Mouse (Mus musculus) midbrain, embryonic 10.5 days (tissue): ENCODE data around the gene B4galt5. TPM values are rescaled to one million over a fixed set of nuclear protein-coding genes. Genes with fewer than 3 reads are reported as not detected.

Experiments
- DNase-seq: peaks from one replicate; pipeline ENCODE4 v3.0.0-alpha.2; 2017; ENCODE audit warnings: low spot score
- H3K27ac ChIP-seq: fragments of 300-500 bp; sonication (generic); replicated peaks from 2 replicates; pipeline ENCODE4 v1.5.1; 2016; ENCODE audit warnings: mild to moderate bottlenecking
- H3K27me3 ChIP-seq: fragments of 300-500 bp; sonication (generic); 2 replicates; pipeline ENCODE4 v1.6.1; 2016; ENCODE audit warnings: low read depth, mild to moderate bottlenecking; ENCODE audit not compliant: poor library complexity, severe bottlenecking
- H3K36me3 ChIP-seq: fragments of 300-500 bp; sonication (generic); 2 replicates; pipeline ENCODE4 v1.6.1; 2016; ENCODE audit warnings: mild to moderate bottlenecking, moderate library complexity
- H3K4me1 ChIP-seq: fragments of 300-500 bp; sonication (generic); 2 replicates; pipeline ENCODE4 v1.6.1; 2016
- H3K4me3 ChIP-seq: fragments of 300-500 bp; sonication (generic); 2 replicates; pipeline ENCODE4 v1.5.1; 2016; ENCODE audit warnings: mild to moderate bottlenecking, moderate library complexity
- H3K9me3 ChIP-seq: fragments of 300-500 bp; sonication (generic); replicated peaks from 2 replicates; pipeline ENCODE4 v1.6.1; 2016; ENCODE audit warnings: mild to moderate bottlenecking
- WGBS: fragments of 180-500 bp; shearing (Covaris S2); methylation state at CpG from one replicate; pipeline ENCODE4 v1.1.7; 2016; 5-methylcytosine and 5-hydroxymethylcytosine counted together
- polyA plus RNA-seq: library from polyadenylated mRNA; unstranded; fragments of >200 nt; fragmentation: Nextera tagmentation; extraction: Ambion mirVana; gene quantifications from 2 replicates; pipeline ENCODE4 v1.2.1, GENCODE M21; 2016

B4galt5 gene
- polyA plus RNA-seq, 1 experiment from 2014 or later, result 9.1 TPM

DNA sequence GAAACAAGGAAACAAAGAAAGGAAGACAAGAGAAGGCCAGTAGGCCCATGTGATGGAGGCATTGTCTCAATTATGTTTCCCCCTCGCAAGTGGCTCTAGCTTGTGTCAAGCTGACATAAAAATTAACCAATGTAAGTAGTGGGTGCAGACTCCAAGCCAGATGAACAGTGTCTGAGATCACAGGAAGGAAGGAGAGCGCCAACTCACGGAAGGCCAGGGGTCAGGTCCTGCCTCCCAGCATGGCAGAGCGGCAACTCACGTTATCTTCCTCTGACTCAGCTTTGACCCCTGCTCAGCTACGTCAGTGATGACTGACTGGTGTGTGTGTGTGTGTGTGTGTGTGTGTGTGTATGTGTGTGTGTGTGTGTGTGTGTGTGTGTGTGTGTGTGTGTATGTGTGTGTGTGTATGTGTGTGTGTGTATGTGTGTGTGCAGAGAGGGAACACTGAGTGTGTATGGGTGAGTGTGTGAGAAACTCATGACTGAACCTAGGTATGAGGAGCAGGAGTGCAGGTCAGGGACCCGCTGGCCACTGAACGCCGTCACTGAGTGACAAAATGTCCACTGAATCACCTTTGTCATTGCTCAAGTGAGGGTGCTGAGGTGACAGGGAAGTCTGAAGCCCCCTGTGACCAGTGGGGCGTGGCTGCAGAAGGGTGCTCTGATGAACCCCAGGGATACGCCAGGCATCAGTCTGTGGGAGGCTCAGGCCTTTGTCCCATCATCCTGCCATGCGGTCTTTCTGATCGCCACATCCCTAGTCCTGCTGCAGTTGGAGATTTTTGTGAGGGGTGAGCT is 55.5 kb downstream of the B4galt5 start:
- 0 out of 2 replicates have a peak overlapping the region, but pooled peaks have one; percentile 42 for H3K27ac ChIP-seq
- no peak overlapping the region for H3K4me3 ChIP-seq
- peaks cover 27% of the 10 kb centered on the region for H3K4me1 ChIP-seq
- no peaks in the 10 kb centered on the region for H3K27me3 ChIP-seq
- 80% methylated on average over 13 of the region's 13 CpGs for WGBS
- no peaks in the 10 kb centered on the region for H3K9me3 ChIP-seq
- no peaks in the 10 kb centered on the region for H3K36me3 ChIP-seq
- DNase-seq, result no peak

DNA sequence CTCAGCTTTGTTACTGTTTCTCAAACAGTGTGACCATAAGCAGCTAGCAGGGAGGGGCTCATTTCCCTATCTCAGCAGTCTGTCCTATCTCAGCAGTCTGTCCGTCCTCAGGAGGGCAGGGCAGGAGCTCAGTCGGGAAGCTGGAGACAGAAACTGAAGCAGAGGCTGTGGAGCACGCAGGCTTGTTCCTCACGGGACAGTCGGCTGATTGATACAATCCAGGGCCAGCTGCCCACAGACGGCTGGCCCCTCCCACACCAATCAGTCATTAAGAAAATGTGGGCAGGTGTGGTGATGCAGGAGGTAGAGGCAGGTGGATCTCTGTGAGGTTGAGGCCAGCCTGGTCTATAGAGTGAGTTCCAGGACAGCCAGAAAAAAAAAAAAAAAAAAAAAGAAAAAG is 56.1 kb downstream of the B4galt5 start:
- Histone ChIP-seq H3K4me1 (peaks cover 26% of the 10 kb centered on the region), H3K27me3 (no peaks in the 10 kb centered on the region), H3K36me3 (no peaks in the 10 kb centered on the region), H3K27ac (0 out of 2 replicates have a peak overlapping the region, but pooled peaks have one; percentile 57), H3K4me3 (no peak overlapping the region), H3K9me3 (no peaks in the 10 kb centered on the region)
- 51% methylated on average over 6 of the region's 6 CpGs for WGBS
- DNase-seq, result no peak

DNA sequence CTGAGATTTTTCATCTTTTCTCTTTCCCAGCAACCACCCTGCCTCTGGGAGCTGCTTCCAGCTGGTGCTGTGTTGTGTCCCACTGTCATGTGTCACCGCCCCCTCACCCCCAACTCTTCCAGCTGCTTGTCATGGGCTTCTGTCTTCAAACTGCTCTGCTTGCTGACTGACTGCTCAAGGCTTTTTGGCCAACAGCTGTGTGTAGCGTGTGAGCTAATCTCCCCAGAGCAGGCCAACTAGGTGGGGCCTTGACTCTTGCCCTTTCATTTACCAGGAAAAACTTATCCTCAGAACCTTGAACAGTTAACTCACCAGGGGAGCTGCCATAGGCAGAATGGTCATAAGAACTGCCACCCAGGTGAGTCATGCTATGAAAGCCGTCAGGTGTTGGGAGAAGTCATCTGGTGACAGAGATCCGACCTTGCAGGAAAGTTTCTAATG is 56.8 kb downstream of the B4galt5 start:
- peak overlapping the region; percentile 59; the same call in 1 of the 2 replicates for H3K27ac ChIP-seq
- 85% methylated on average over 4 of the region's 4 CpGs for WGBS

DNA sequence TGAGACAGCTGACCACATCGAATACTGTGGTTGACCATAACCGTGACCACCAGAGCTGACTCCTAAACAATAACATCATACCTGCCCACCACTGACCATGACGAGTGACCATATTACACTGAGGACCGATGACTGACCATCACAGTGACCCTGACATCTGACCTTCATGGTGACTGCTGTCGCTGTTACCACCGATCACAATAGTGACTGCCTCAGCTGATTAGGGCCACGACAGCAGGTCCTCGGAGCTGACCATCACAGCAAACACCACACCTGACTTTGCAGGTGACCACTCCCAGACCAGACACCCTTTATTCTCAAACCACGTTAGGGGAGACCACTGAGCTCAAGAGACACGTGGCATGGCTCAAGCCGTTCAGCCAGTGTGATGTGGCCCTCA is 57.3 kb downstream of the B4galt5 start:
- peaks cover 26% of the 10 kb centered on the region for H3K4me1 ChIP-seq
- WGBS, result 92% methylated on average over 11 of the region's 11 CpGs
- peak overlapping the region; percentile 59; the same call in 1 of the 2 replicates for H3K27ac ChIP-seq
- DNase-seq, result no peak
- no peaks in the 10 kb centered on the region for H3K9me3 ChIP-seq
- no peaks in the 10 kb centered on the region for H3K36me3 ChIP-seq
- H3K4me3 ChIP-seq, result no peak overlapping the region
- H3K27me3 ChIP-seq, result no peaks in the 10 kb centered on the region

More for the DNA sequence above, 56.8 kb downstream of the B4galt5 start:
- no peaks in the 10 kb centered on the region for H3K36me3 ChIP-seq
- no peaks in the 10 kb centered on the region for H3K27me3 ChIP-seq
- H3K4me1 ChIP-seq, result peaks cover 26% of the 10 kb centered on the region
- DNase-seq, result no peak
- no peak overlapping the region for H3K4me3 ChIP-seq
- H3K9me3 ChIP-seq, result no peaks in the 10 kb centered on the region

DNA sequence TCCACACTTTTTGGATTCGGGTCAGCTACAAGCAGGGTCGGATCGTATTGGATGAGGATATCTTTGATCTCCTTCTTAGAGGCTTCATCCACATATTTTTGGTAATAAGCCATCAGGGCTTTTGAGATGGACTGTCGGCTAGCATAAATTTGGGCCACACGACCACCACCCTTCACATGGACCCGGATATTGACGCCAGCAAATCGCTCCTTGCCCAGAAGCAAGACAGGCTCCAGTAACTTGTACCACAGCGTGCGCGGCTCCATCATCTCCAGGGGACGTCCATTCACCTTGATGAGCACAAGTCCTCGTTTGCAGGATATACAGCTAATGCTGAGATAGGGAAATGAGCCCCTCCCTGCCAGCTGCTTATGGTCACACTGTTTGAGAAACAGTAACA is 67.5 kb downstream of the B4galt5 start:
- H3K4me3 ChIP-seq, result no peak overlapping the region
- DNase-seq, result no peak
- H3K36me3 ChIP-seq, result no peaks in the 10 kb centered on the region
- no peaks in the 10 kb centered on the region for H3K27me3 ChIP-seq
- H3K9me3 ChIP-seq, result no peaks in the 10 kb centered on the region
- 93% methylated on average over 13 of the region's 13 CpGs for WGBS
- peaks cover 11% of the 10 kb centered on the region; the same call in 1 of the 2 replicates for H3K4me1 ChIP-seq
- H3K27ac ChIP-seq, result no peak overlapping the region

DNA sequence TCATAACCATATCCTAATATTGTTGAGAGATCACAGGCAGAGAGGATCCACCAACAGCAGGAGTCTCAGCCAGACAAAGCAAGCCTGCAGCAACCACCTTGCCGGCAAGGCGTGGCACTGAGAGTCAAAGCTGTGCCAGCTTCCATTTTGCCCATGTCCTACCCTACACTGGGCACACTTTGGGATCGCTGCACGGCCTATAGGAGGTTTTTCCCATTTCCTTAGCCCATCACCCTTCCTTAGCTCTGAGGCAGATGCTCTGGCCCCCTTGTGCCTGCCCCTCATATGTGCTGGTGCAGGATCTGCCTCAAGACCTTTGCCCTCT is 68.0 kb downstream of the B4galt5 start:
- no peak overlapping the region for H3K4me3 ChIP-seq
- 82% methylated on average over 4 of the region's 4 CpGs for WGBS

DNA sequence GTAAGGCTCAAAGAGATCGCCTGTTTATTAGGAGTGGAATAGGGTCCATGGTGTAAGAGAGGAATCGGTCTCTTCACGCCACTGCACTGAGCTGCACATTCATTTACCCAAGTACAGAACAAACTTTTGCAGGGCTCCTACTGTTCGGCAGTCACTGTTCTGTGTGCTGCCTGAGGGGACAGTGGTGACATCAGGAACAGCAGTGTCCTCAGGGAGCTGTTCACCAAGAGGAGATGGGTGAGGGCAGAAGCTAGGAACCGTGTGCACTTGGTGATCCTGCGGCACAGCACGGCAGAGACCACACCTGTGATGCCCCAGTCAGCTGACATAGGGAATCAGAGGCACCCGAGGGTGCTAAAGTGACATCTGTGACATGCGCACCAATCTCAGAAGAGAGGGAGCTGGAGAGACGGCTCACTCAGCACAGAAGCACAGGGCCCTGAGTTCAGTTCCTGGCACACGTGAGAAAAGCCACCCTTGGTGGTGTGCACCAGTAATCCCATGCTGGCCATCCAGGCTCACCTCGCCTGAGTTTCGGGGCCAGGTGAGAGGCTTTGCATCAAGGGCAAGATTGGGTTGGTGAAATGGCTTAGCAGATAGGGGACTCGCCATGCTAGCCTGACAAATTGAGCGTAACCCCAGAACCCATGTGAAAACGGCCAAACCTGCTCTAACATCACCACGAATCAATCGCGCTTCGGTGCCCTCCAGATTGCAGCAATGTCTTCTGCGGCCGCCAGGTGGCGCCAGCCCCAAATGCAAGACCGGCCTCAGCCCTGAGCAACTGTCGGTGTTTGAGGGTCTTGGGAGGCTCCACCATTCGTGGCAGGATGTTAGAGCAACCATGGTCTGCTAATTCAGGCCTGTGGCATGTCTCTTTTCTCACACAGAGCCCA is 68.6 kb downstream of the B4galt5 start:
- Histone ChIP-seq H3K9me3 (no peaks in the 10 kb centered on the region), H3K27me3 (no peaks in the 10 kb centered on the region), H3K4me3 (no peak overlapping the region), H3K4me1 (peaks cover 11% of the 10 kb centered on the region; the same call in 1 of the 2 replicates), H3K27ac (no peak overlapping the region; the same call in 1 of the 2 replicates), H3K36me3 (no peaks in the 10 kb centered on the region)
- peak; percentile 86 for DNase-seq
- 48% methylated on average over 26 of the region's 26 CpGs for WGBS

More for the DNA sequence above, 68.0 kb downstream of the B4galt5 start:
- no peaks in the 10 kb centered on the region for H3K36me3 ChIP-seq
- H3K9me3 ChIP-seq, result no peaks in the 10 kb centered on the region
- no peak overlapping the region; the same call in 1 of the 2 replicates for H3K27ac ChIP-seq
- H3K27me3 ChIP-seq, result no peaks in the 10 kb centered on the region
- no peak for DNase-seq
- peaks cover 11% of the 10 kb centered on the region; the same call in 1 of the 2 replicates for H3K4me1 ChIP-seq

DNA sequence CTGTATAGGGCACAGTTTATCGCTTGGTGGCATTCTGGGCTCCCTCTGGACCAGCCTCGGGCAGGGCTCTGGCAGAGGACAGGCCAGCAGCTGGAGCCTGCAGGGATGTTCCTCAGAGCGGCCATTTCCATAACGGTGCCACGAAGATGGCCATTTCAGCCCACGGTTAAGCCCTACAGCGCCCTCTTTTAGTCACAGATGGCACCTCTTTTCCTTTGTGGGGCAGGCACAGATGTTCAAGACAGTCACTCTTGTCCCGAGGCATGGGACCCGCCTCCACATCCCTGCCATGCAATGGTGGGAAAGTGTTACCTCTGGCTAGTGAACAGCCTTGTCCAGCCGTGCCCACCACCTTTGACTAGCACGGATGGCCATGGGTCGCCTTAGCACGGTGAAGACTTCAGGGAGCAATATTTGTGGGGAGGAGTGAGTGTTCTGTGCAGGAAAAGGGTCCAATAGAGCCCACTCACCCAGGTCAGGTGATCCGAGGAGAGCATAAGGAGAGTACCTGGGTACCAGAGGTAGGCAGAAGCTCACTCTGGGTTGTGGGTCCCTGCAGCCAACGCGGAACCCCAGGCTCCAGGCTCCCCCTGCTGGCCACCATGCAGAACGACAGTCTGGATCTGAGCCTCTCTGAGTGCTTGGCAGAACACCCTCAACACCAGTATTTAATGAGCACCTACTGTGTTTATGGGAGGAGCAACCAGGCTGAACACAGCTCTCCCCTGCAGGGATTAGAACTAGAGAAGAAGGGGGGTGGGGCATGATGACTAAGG is 70.0 kb downstream of the B4galt5 start:
- Histone ChIP-seq H3K27ac (no peak overlapping the region), H3K4me1 (peaks cover 13% of the 10 kb centered on the region; the same call in 1 of the 2 replicates), H3K27me3 (no peaks in the 10 kb centered on the region), H3K36me3 (no peaks in the 10 kb centered on the region), H3K9me3 (no peaks in the 10 kb centered on the region), H3K4me3 (no peak overlapping the region)
- DNase-seq, result peak; percentile 61
- WGBS, result 60% methylated on average over 17 of the region's 17 CpGs

DNA sequence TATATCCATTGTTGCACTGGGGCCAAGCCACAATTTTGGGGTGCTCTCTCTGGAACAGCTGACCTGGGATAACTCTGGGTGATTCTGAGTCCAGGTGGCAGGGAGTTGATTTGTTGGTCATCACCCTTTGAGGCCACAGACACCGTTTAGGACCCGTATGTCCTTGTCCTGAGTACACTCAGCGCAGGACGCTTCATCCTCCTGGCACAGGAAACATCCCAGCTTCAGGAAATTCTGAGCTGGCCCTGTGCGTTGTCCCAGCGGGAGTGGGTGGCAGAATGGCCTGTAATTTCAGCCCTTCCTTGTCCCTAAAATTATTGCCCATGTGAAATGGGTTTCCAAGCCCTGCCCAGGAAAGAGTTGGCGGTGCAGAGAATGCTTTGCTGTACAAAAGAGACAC is 71.0 kb downstream of the B4galt5 start:
- H3K9me3 ChIP-seq, result no peaks in the 10 kb centered on the region
- H3K4me3 ChIP-seq, result no peak overlapping the region
- WGBS, result 91% methylated on average over 7 of the region's 7 CpGs
- DNase-seq, result no peak
- H3K36me3 ChIP-seq, result no peaks in the 10 kb centered on the region
- no peak overlapping the region for H3K27ac ChIP-seq
- peaks cover 13% of the 10 kb centered on the region; the same call in 1 of the 2 replicates for H3K4me1 ChIP-seq
- H3K27me3 ChIP-seq, result no peaks in the 10 kb centered on the region

DNA sequence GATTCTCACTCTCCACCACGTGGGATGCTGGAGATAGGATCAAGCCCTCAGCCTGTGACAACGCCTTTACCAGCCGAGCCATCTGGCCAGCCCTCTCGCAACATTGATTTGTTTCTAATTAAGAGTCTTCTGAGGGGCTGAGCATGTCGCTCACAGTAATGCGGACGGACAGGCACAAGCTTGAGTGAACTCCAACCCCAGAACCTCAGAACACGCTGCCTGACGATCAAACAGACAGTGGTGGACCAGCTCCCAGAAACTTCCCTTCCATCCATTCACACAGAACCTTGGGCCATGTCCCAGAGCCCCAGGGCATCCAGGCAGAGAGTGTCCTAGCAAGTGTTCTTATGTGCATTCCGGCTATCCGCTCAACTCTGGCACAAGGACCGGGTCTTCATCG is 72.0 kb downstream of the B4galt5 start:
- H3K4me1 ChIP-seq, result peaks cover 13% of the 10 kb centered on the region; the same call in 1 of the 2 replicates
- H3K27ac ChIP-seq, result no peak overlapping the region
- peak; percentile 34 for DNase-seq
- H3K4me3 ChIP-seq, result no peak overlapping the region
- WGBS, result 82% methylated on average over 13 of the region's 13 CpGs
- H3K9me3 ChIP-seq, result no peaks in the 10 kb centered on the region
- no peaks in the 10 kb centered on the region for H3K36me3 ChIP-seq
- H3K27me3 ChIP-seq, result no peaks in the 10 kb centered on the region

DNA sequence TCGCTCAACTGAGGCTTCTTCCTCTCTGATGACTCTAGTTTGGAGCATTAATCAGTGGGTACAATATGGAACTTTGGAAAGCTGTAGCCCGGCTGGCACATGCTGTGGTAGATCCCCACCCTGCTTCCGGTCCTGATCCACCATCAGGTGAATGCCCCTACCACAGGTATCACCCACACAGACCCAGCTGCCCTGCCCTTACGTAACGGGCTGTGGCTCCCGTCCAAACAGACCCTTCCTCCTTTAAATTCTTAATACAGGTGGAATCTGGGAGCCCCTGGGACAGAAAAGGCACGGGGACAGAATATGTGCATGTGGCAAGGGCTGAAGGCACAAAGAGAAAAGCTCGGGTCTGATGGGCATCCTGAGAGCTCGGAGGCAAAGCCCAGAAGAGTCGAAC is 73.1 kb downstream of the B4galt5 start:
- no peak overlapping the region for H3K4me3 ChIP-seq
- no peaks in the 10 kb centered on the region for H3K36me3 ChIP-seq
- 89% methylated on average over 10 of the region's 10 CpGs for WGBS
- H3K27me3 ChIP-seq, result no peaks in the 10 kb centered on the region
- DNase-seq, result no peak
- no peak overlapping the region for H3K27ac ChIP-seq
- H3K9me3 ChIP-seq, result no peaks in the 10 kb centered on the region
- peaks cover 11% of the 10 kb centered on the region; the same call in 1 of the 2 replicates for H3K4me1 ChIP-seq
